Mouse (Mus musculus): Measurements from ENCODE around the gene Cabp4. TPM values are rescaled to one million over a fixed set of nuclear protein-coding genes. Genes with fewer than 3 reads are reported as not detected.
"Not testable (repeated sequence)": the region's sequence is repeated elsewhere in the genome, so short reads cannot be mapped to it uniquely, and the experiment has no call there.

Gene Cabp4
- polyA plus RNA-seq, 1 experiment = 0.28 TPM

DNA sequence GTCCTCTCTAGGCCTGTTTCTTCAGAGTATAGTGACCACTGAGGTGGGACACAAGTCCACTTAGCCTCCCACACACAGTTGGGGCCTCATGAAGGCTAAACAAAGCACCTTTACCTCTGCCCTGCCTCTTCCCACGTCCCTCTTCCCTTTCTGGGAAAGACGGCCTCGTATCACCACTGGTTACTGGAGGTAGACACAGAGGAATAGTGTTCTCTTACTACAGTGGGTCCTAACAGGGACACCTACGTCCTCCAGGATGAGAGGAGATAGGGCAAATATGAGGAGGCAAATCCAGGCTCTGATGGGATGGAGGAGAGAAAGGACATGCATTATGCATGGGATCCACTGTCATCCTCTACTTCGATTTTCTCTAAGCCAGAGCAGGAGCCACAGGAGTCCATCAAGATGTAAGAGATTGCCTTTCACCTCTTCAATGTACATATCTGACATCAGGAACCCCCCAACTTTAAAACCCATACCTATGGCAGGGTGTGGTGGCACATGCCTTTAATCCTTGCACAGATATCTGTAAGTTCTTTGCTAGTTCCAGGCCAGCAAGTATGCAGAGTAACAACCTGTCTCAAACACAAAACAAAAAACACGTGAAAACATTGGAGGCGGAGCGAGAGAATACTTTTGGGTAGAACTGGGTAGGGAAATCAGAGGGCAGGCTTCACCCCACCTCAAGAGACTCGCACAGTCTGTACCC lies 4.1 kb upstream of the Cabp4 start:
- DNase-seq (ENCODE audit: low read depth) = no peak

DNA sequence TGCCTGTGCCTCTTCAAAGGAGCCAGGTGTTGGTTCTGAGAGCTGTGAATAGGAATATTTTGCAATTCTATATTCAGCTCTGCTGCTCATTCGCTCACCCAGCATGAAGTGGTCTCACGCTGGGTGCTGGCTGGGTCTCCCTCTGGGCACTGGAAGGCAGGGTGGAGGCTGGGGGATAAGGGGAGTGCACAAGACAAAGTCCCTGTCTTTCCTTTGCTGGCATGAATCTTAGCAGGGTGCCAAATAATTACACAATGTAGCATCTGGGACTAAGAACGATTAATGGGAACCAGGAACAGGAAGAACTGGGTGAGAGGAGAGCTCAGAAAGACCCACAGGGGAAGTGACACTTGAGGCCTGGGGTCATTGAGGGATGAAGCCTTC lies 3.2 kb upstream of the Cabp4 start:
- DNase-seq (ENCODE audit: low read depth) = peak; percentile 59

DNA sequence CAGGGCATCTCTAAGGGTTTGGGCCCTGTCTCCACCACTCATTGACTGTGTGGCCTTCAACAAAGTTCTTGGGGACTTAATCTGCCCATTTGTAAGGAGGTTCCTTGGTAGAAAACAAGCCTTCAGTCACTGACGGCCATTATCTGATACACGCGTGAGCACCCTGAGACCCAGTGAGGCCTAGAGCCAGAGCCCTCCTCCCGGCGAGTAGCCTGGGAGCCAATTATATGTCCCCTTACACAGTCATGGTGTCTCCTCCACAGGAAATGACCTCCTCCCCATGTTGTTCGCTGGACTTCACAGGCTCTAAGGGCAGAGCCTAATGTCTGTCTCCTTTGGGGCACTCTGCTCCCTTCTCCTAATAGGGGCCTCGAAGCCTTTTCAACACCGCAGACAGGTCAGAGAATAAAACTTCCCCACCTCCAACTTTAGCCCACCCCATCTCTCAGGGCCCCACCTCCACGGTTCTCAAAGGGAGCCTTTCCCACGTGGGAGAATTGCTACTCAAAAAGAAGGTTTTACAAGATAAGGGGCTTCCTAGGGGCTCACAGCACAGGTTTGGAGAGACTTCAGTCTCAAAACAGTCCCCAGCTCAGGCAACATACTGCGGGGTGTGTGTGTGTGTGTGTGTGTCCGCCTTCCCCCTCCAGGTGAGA lies 2.7 kb upstream of the Cabp4 start:
- DNase-seq (ENCODE audit: low read depth) = no peak

DNA sequence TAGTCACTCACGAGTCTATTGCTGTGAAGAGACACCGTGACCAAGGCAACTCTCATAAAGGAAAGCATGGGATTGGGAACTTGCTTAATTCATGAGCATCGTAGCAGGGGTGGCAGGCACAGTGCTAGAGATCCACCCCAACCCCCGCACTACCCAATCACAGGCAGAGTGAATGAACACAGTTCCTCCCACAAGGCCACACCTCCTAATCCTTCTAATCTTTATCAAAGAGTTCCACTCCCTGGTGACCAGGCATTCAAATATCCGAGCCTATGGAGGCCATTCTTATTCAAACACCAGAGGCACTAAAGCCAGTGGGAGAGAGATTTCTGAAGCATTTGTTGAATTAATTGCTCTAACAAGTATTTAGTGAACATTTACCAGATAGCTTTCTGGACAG lies 2.1 kb upstream of the Cabp4 start:
- DNase-seq (ENCODE audit: low read depth) = no peak

DNA sequence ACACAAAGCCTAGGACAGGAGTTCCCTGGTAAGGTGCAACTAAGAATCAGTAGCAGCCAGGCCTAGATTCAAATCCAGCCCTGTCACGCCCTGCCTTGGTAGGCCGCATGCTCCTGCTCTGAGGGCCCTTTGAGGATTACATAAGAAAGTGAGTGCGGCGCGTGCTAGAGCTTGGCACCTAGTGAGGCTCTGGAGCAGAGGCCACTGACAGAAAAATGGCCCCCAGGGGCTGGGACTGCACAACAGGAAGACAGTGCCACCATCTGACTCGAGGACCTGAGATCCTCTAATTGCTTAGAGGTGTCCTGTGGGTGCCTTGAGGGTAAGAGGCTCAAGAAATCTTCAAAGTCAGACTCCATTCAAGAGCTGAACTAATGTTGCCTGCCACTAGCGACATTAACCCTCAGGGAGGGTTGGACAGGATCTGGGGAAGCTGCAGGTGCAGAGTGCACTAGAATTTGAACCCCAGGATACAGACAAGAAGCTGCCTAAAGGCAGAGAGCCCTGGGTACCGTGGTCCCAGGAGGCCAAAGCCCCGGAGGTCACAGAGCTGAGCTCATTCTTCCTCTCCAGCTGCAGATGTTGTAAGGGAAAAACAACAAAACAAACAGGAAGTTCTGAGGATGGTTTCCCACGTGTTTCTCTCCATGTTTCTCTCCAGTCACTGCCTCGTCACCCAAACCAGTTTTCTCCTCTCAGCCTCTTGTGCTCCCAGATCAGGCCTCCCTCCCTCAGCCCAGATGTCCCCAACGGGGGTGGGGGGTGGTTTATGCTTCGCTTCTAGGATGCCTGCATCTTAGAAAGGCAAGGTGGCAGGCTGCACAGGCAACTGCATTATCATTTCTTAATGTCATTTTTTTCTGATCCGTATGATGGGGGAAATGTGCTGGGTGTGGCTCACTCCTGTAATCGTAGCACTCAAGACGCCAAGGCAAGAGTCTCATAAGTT lies 991 bp upstream of the Cabp4 start:
- no peak for DNase-seq (ENCODE audit: low read depth)

DNA sequence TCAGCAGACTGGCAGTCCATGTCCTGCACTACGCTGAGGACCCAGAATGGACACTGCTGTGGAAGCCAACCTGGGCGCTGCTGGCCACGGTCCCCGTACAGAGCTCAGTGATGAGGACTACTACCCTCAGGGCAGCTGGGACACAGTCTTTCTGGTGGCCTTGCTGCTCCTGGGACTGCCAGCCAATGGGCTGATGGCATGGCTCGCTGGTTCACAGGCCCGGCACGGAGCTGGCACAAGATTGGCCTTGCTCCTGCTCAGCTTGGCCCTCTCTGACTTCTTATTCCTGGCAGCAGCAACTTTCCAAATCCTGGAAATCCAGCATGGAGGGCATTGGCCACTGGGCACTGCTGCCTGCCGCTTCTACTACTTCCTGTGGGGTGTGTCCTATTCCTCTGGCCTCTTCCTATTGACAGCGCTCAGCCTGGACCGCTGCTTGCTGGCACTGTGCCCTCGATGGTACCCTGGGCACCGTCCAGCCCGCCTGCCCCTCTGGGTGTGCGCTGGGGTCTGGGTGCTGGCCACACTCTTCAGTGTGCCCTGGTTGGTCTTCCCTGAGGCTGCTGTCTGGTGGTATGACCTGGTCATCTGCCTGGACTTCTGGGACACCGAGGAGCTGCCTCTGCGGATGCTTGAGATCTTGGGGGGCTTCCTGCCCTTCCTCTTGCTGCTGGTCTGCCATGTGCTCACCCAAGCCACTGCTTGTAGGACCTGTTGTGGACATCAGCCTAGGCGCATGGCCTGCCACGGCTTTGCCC lies 1.2 kb downstream of the Cabp4 start:
- no peak for DNase-seq (ENCODE audit: low read depth)

DNA sequence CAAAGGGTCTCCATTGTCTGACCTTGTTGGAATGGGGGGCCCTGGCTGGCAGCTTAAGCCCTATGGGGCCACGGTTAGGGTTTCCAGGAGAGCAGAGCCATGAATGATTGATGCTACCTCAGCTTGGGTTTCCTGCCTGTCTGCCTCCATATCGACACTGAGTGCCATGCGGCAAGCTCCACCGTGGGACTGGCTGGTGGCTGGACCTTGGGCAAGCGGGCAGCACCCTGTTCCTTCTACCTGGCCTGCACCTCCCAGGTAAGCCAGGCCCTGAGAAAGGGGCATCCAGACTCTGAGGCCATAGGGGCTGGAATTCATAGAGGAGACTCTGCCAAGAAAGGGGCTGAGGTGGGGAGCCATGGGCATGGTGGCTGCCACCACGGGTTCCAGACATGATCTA lies 3.7 kb downstream of the Cabp4 start:
- DNase-seq (ENCODE audit: low read depth) = no peak

DNA sequence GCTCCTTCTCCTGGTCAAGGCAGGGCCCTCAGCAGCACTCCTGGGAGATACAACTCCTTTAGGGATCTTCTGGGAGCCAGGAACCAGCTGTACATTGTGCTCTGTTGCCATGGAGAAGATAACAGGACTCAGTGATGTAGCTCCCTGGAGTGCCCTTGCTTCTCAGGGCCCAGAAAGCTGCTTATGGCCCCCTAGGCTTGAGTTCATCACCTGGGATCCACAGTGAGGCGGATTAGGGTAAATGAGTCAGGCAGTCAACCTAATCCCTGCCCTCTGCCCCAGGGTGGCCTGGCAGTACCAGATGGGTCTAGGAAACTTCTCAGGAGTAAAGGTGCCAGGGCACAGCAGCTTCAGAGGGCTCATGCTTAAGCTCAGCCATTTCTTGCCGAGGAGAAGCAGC lies 4.4 kb downstream of the Cabp4 start, which contains the start of gene Gpr152:
Gene Gpr152, plus strand, starts transcription at position 342 of the 400 bp plus-strand sequence.
- no peak for DNase-seq (ENCODE audit: low read depth)

DNA sequence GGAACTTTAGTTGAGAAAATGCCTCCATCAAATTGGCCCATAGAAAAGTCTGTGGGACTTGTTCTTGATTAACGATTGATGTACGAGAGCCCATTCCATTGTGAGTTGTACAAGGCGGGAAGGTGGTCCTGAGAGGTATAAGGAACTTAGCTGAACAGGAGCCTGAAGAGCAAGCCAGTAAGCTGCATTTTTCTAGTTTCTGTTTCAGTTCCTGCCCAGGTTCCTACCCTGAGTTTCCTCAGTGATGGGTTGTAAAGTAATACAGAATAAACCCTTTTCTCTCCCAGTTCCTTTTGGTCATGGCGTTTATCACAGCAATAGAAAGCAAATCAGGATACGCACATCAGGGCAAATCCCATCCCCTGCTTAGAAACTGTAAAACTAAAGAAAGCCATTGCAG lies 5.9 kb downstream of the Cabp4 start:
- no peak for DNase-seq (ENCODE audit: low read depth)

DNA sequence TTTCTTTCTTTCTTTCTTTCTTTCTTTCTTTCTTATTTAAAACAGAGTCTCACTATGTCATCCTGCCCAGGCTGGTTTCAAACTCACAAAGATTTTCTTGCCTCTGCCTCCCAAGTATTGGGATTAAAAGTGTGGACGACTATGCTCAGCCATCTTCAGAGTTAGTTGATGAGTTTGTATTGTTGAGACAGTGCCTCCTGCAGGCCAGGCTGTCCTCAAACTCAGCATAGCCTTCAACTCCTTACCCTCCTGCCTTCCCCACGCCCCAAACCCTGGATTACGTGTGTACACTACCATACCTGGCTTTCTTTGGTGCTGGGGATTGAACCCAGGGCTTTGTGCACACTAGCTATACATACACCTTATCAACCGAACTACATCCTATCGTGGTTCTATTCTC lies 7.4 kb downstream of the Cabp4 start:
- DNase-seq (ENCODE audit: low read depth) = no peak

DNA sequence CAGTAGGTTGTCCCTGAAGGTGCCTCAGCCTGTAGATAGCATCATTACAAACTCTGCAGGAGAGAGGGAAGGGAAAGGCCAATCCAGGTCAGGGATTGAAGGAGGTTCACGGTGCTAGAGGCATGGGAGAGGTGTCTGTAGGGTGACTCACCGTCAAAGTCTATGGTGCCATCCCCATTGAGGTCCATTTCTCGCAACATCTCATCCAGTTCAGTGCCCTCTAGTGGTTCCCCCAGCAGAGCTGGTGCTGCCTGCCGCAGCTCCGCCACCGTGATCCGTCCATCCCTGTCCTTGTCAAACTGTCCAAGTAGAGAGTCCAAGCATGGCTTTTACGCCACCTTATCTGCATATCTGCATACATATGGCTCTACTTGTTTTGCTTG lies 7.9 kb downstream of the Cabp4 start:
- not testable (repeated sequence) for DNase-seq (ENCODE audit: low read depth)

DNA sequence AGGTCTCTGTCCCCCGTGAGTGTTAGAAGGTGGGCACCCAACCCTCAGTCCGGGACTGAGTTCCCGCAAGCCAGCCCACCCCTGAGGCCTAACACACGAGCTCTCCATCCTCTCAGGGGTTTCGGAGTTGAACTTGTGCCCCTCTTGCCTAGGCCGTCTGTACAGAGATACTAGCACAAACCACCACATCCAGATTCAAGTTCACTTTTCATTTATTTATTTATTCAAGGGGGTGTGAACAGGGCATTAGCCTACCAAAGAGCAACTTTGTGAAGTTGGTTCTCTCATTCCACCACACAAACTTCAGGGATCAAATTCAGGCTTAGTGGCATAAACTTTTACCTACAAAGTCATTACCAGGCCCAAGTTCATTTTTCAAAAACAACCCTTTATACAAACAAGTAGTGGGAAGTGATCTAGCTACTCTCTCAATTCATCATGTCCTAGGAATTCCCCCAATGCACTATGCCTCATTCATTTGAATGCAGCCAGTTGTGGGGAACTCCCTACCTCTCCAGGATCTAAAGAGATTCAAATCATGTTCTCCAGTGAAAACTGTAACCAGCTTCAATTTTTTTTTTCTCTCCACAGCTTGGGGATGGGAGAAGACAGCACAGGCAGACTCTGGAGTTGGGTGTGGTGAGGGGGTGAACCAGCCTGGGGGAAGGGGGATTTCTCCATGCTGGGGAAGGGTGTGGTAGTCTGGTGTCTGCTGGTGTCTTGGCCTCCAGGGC lies 8.4 kb downstream of the Cabp4 start:
- not testable (repeated sequence) for DNase-seq (ENCODE audit: low read depth)

DNA sequence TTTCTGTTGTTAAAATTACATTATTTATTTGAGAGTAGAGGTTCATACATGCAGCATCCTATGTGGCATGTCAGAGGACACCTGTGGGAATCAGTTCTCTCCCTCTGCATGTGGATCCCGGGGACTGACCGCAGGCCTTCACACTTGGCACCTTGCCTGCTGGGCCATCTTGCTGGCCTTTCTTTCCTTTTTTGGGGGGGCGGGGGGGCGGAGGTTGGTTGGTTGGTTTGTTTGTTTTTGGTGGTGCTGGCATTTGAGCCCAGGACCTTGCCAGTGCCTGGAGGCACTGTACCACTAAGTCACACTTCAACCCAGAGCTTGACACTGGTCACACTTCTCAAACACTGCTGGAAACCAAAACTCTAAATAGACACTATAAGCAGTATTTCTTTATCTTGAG lies 9.5 kb downstream of the Cabp4 start:
- no peak for DNase-seq (ENCODE audit: low read depth)

DNA sequence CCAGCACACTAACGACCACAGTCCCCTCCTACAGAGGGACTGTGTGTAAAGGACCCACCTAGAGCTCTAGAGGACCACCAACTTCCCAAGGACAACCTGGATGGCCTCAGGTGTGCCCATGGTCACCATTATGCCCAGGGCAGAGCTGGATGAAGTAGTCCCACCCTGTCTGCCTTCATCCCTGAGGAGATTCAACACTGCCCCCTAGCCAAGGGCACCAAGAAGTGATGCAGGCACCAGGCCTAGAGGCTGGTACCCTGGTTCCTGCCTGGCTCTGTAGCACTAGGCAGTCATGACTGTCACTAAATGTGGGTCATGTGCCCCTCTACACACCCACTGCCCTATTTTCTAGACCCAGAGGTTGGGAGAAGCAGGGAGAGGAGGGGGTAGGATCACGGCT lies 12.1 kb downstream of the Cabp4 start:
- DNase-seq (ENCODE audit: low read depth) = no peak

DNA sequence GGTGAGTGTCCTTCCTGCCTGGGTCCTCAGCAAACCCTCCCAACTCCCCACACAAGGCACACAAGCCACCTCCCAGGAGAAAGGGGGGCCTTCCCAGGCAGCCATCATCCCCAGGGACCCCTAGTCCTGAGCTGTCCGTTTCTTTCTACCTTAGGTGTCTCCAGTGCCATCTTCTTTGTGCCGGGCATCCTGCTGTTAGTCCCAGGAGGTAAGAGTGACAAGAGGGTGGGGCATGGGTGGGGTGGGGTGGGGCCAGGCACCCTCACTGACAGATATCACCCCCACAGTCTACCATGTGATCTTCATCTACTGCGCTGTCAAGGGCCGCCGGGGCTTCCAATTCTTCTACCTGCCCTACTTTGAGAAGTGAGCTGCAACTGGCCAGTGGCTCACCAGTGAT lies 12.8 kb downstream of the Cabp4 start:
- DNase-seq (ENCODE audit: low read depth) = no peak

DNA sequence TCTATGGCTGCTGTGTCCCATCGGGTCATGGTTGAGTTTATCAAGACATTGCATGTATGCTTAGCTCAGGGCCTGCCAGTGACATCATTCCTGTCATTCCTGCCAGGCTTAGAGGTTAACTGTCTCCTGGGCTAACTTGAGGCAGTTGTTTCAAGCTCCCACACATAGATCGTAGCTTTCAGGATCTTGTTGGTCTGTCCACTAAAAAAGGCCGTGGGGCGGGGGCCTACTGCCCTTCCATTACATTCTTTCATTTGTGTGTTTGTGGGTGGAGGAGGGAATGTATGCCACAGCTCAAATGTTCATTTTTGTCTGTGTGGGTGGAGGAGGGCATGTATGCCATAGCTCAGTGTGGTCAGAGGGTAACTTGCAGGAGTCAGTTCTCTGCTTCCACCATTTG lies 13.7 kb downstream of the Cabp4 start:
- DNase-seq (ENCODE audit: low read depth) = no peak

DNA sequence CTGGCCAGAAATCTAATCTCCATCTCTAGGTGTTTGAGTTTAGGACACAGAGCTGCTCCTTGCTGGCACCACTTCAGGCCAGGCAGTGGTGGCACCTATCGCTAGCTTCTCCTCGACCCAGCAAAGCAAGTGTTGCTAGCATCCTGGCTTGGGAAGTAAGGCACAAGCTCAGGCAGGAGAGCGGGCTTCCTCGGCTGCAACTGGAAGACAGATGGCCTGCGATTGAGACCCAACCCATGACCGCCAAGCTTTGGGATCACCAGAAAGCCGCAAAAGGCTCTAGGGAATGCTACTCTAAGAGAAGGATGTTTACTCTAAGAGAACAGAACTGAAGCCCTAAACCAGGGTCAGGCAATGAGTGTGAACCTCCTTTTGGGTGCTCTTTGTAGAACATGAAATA lies 14.4 kb downstream of the Cabp4 start:
- no peak for DNase-seq (ENCODE audit: low read depth)

DNA sequence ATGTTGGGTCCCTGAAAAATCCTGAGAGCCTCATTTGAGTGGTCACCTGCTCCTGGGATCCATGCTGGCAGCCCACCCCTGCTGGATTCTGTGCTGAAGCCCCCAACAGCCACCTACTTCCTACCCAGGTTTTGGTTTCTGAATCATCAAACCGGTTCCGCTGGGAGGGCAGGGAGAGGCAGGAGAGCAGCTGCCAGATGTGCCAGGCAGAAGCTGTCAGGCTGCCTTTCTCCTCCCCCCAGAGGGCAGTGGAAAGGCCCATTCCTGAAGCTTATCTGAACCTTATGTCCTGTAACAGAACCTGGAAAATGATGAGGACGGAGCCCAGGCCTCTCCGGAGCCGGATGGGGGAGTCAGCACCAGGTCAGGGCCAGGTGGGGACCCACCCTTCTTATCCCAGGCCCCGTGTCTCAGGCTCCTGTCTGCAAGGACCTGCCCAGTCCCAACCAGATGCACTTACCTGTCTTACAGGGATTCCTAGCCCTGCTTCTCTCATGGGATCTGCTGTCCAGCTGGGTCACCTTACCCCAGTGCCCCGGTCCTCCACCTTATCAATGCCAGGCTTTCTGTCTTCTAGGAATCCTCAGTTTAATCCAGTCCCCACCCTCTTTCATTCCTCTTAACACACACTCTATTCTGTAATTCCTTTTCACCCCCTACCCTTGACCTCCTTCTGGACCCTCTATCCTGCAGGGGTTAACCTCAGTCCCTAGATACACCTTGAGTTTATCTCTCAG lies 16.9 kb downstream of the Cabp4 start:
- no peak for DNase-seq (ENCODE audit: low read depth)

DNA sequence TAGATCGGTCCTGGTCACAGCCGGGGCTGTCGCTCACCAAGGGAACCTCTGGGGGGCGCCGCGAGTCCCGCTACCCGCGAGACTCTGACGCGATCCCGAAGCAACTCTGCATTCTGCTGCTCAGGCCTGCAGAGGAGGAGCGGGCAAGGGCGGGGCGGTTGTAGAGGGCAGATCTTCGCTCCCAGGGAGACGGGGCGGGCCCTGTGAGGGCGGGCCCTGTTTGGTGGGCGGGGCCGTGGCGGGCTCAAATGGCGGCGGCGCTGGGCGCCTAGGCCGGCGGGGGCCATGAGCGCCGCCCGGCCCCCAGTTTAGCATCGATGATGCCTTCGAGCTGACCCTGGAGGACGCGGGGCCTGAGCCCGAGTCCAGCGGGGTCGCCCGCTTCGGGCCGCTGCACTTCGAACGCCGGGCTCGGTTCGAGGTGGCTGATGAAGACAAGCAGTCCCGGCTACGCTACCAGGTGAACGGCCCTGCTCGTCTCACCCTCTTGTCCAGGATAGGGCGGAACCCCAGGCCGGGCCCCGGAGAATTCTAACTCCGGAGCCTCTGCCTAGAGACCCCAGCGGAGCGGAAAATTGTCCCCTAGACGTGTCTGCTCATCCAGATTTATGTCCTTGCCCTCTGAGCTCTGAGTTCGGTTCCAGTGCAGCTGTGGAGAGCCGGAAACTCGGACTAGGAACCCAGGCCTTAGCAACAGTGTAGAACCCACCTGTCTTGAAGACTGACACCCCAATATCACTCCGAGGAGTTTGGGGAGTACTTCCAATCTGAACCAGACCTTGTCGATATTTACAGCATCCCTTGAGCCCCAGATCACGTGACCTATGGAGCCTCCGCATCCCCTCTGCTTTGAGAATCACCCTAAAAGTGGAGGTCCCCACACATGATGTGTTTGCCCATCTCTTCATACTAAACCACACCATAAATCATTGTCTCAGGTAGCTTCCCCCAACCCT lies 17.8 kb downstream of the Cabp4 start, which contains the start of gene Aip:
Gene Aip, minus strand, starts transcription at position 118 of the 956 bp plus-strand sequence.
- peak; percentile 56 for DNase-seq (ENCODE audit: low read depth)
